8 mouse cellular contexts compared by ENCODE assay signal in genomic region chr1:34460061-34460441, GRCm38 (mm10). TPM values are rescaled to one million over a fixed set of nuclear protein-coding genes. Genes with fewer than 3 reads are reported as not detected.
DNase-seq lines count a peak whose midpoint lies in the region; ATAC-seq and TF ChIP-seq lines count a peak whose summit lies in the region.

No protein-coding gene starts in this region.

- DNase-seq in heart, postnatal 36 days, result no peak
- DNase-seq in lung, adult 2 months, result no peak
- DNase-seq in adrenal gland, adult 8-10 months, result no peak
- no peak for DNase-seq in cerebellum, adult 11 months

- peak; percentile 14 for ATAC-seq in heart, embryonic 15.5 days (replicated peaks; ENCODE audit: insufficient number of reproducible peaks, insufficient read depth, low FRiP score, low read depth)
- ATAC-seq in hindbrain, embryonic 13.5 days (ENCODE audit: low FRiP score), result no peak; the same call in 1 of the 2 replicates

- H3K4me3 ChIP-seq in heart, embryonic 15.5 days, result peak overlapping the region; percentile 68
- H3K4me3 ChIP-seq in bone marrow, adult 2 months (replicated peaks; ENCODE audit: control insufficient read depth, low read depth, low read length), result peak overlapping the region; percentile 71
- H3K4me3 ChIP-seq in hindbrain, embryonic 13.5 days, result peak overlapping the region; percentile 51
- peak overlapping the region; percentile 83 for H3K4me3 ChIP-seq in lung, adult 2 months (replicated peaks; ENCODE audit: extremely low read depth, low read depth, low read length)
- H3K4me3 ChIP-seq in small intestine, adult 2 months (ENCODE audit: low read depth, low read length), result peak overlapping the region; percentile 85

- peak overlapping the region; percentile 93 for H3K4me2 ChIP-seq in heart, embryonic 15.5 days
- peak overlapping the region; percentile 92 for H3K4me2 ChIP-seq in hindbrain, embryonic 13.5 days

- peak overlapping the region; percentile 50; the same call in 1 of the 2 replicates for H3K27ac ChIP-seq in heart, embryonic 15.5 days
- H3K27ac ChIP-seq in bone marrow, adult 2 months (ENCODE audit: control insufficient read depth, insufficient read depth, low read depth, low read length, poor library complexity), result peak overlapping the region; percentile 41
- H3K27ac ChIP-seq in hindbrain, embryonic 13.5 days, result no peak overlapping the region
- peak overlapping the region; percentile 84 for H3K27ac ChIP-seq in small intestine, adult 2 months (ENCODE audit: insufficient read depth, low read depth, low read length)

- no peaks in the 10 kb centered on the region for H3K9me3 ChIP-seq in heart, embryonic 15.5 days (replicated peaks)
- H3K9me3 ChIP-seq in hindbrain, embryonic 13.5 days, result no peaks in the 10 kb centered on the region

- peaks cover 8% of the 10 kb centered on the region for H3K4me1 ChIP-seq in heart, embryonic 15.5 days (replicated peaks)
- peaks cover 4% of the 10 kb centered on the region for H3K4me1 ChIP-seq in bone marrow, adult 2 months (ENCODE audit: control insufficient read depth, insufficient read depth, low read length)
- H3K4me1 ChIP-seq in hindbrain, embryonic 13.5 days (replicated peaks), result peaks cover 11% of the 10 kb centered on the region
- H3K4me1 ChIP-seq in lung, adult 2 months (ENCODE audit: control insufficient read depth, insufficient read depth, low read length), result no peaks in the 10 kb centered on the region
- no peaks in the 10 kb centered on the region; the same call in 1 of the 2 replicates for H3K4me1 ChIP-seq in small intestine, adult 2 months (ENCODE audit: control insufficient read depth, insufficient read depth, insufficient read length, low read length)

- no peak for TF ChIP-seq POLR2A in bone marrow, adult 2 months (IDR thresholded peaks at IDR 0.05; ENCODE audit: borderline replicate concordance, control insufficient read depth, low read depth, low read length)
- TF ChIP-seq POLR2A in lung, adult 2 months (IDR thresholded peaks at IDR 0.05; ENCODE audit: borderline replicate concordance, extremely low read depth, low read depth, low read length), result no peak
- no peak for TF ChIP-seq POLR2A in small intestine, adult 2 months (IDR thresholded peaks at IDR 0.05; ENCODE audit: low read depth, low read length)

- no peaks in the 10 kb centered on the region for H3K36me3 ChIP-seq in heart, embryonic 15.5 days
- H3K36me3 ChIP-seq in hindbrain, embryonic 13.5 days, result no peaks in the 10 kb centered on the region
- H3K36me3 ChIP-seq in small intestine, adult 2 months (ENCODE audit: control insufficient read depth, insufficient read depth, low read length), result no peaks in the 10 kb centered on the region

- intact Hi-C loops in heart, postnatal 36 days (cut with DNase I), result loop anchor here (5.0 kb wide), 1 partner anchor 142 kb away; no protein-coding TSS in a partner anchor

- no peak for TF ChIP-seq CTCF in bone marrow, adult 2 months (IDR thresholded peaks at IDR 0.05; ENCODE audit: control insufficient read depth, insufficient read depth, low read length)
- no peak for TF ChIP-seq CTCF in lung, adult 2 months (IDR thresholded peaks at IDR 0.05; ENCODE audit: insufficient read depth, low read length)
- TF ChIP-seq CTCF in small intestine, adult 2 months (IDR thresholded peaks at IDR 0.05; ENCODE audit: extremely low read depth, insufficient read length, insufficient replicate concordance, low read depth, low read length), result no peak

- peaks cover 19% of the 10 kb centered on the region for H3K27me3 ChIP-seq in heart, embryonic 15.5 days
- H3K27me3 ChIP-seq in hindbrain, embryonic 13.5 days, result peaks cover 57% of the 10 kb centered on the region
- no peaks in the 10 kb centered on the region for H3K27me3 ChIP-seq in small intestine, adult 2 months (ENCODE audit: control insufficient read depth, insufficient read depth, low read length)

- 3% methylated on average over 15 of the region's 15 CpGs for WGBS in heart, embryonic 15.5 days
- 0% methylated on average over 15 of the region's 15 CpGs for WGBS in bone marrow, adult 2 months
- 3% methylated on average over 15 of the region's 15 CpGs for WGBS in hindbrain, embryonic 13.5 days
- WGBS in lung, adult 2 months, result 4% methylated on average over 15 of the region's 15 CpGs
- WGBS in small intestine, adult 2 months, result under 1% methylated on average over 15 of the region's 15 CpGs

- peak overlapping the region; percentile 66 for H3K9ac ChIP-seq in heart, embryonic 15.5 days
- H3K9ac ChIP-seq in hindbrain, embryonic 13.5 days, result peak overlapping the region; percentile 69

RNA-seq across cellular contexts. Expression of gene Ptpn18, which starts 0.5 kb away (rescaled TPM):
- 12.0 and 17.9 TPM in 2 replicates for polyA plus RNA-seq in heart, embryonic 15.5 days (2015; fragmentation: Nextera tagmentation; extraction: Ambion mirVana)
- 1 to 10 TPM; 4.8 to 5.6 TPM for total RNA-seq in heart, postnatal 36 days (2021)
- 54.1 and 93.0 TPM in 2 replicates for polyA plus RNA-seq in bone marrow, adult 2 months (2011; ENCODE audit: insufficient read depth, insufficient read length, low replicate concordance, missing spikeins)
- polyA plus RNA-seq in hindbrain, embryonic 13.5 days (2015; fragmentation: Nextera tagmentation; extraction: Ambion mirVana), result 7.4 and 8.2 TPM in 2 replicates
- 95.1 and 177 TPM in 2 replicates for polyA plus RNA-seq in lung, adult 2 months (2012; rRNA removed)
- polyA plus RNA-seq in small intestine, adult 2 months (2012; rRNA removed), result 242 and 351 TPM in 2 replicates
- 1 to 10 TPM; 5.3 to 10.0 (median 7.2) TPM for total RNA-seq in adrenal gland, adult 8-10 months (2022)

RNA-seq across cellular contexts. Expression of gene Imp4, which starts 20.4 kb away (rescaled TPM):
- polyA plus RNA-seq in heart, embryonic 15.5 days (2015; fragmentation: Nextera tagmentation; extraction: Ambion mirVana), result 50.2 and 63.2 TPM in 2 replicates
- 10 to 100 TPM; 28.3 to 29.2 TPM for total RNA-seq in heart, postnatal 36 days (2021)
- polyA plus RNA-seq in bone marrow, adult 2 months (2011; ENCODE audit: insufficient read depth, insufficient read length, low replicate concordance, missing spikeins), result 10.4 and 14.5 TPM in 2 replicates
- polyA plus RNA-seq in hindbrain, embryonic 13.5 days (2015; fragmentation: Nextera tagmentation; extraction: Ambion mirVana), result 59.8 and 61.5 TPM in 2 replicates
- polyA plus RNA-seq in lung, adult 2 months (2012; rRNA removed), result 29.2 and 45.3 TPM in 2 replicates
- polyA plus RNA-seq in small intestine, adult 2 months (2012; rRNA removed), result 19.3 and 45.4 TPM in 2 replicates
- 10 to 100 TPM; 65.7 to 73.7 (median 71.4) TPM for total RNA-seq in adrenal gland, adult 8-10 months (2022)

RNA-seq across cellular contexts. Expression of gene Ccdc115, which starts 20.6 kb away (rescaled TPM):
- polyA plus RNA-seq in heart, embryonic 15.5 days (2015; fragmentation: Nextera tagmentation; extraction: Ambion mirVana), result 41.4 and 44.3 TPM in 2 replicates
- total RNA-seq in heart, postnatal 36 days (2021), result 10 to 100 TPM; 14.1 to 15.2 TPM
- 11.3 and 19.3 TPM in 2 replicates for polyA plus RNA-seq in bone marrow, adult 2 months (2011; ENCODE audit: insufficient read depth, insufficient read length, low replicate concordance, missing spikeins)
- polyA plus RNA-seq in hindbrain, embryonic 13.5 days (2015; fragmentation: Nextera tagmentation; extraction: Ambion mirVana), result 68.9 and 69.4 TPM in 2 replicates
- 21.8 and 21.9 TPM in 2 replicates for polyA plus RNA-seq in lung, adult 2 months (2012; rRNA removed)
- polyA plus RNA-seq in small intestine, adult 2 months (2012; rRNA removed), result 12.5 and 12.6 TPM in 2 replicates
- 10 to 100 TPM; 17.6 to 22.4 (median 18.9) TPM for total RNA-seq in adrenal gland, adult 8-10 months (2022)

RNA-seq across cellular contexts. Expression of gene Prss39, which starts 38.2 kb away (rescaled TPM):
- polyA plus RNA-seq in heart, embryonic 15.5 days (2015; fragmentation: Nextera tagmentation; extraction: Ambion mirVana), result not detected in 2 replicates
- total RNA-seq in heart, postnatal 36 days (2021), result not detected
- not detected in 2 replicates for polyA plus RNA-seq in bone marrow, adult 2 months (2011; ENCODE audit: insufficient read depth, insufficient read length, low replicate concordance, missing spikeins)
- polyA plus RNA-seq in hindbrain, embryonic 13.5 days (2015; fragmentation: Nextera tagmentation; extraction: Ambion mirVana), result not detected in 2 replicates
- polyA plus RNA-seq in lung, adult 2 months (2012; rRNA removed), result 0.14 TPM in 1 of 2 replicates, not detected in the other
- polyA plus RNA-seq in small intestine, adult 2 months (2012; rRNA removed), result not detected in 2 replicates
- not detected for total RNA-seq in adrenal gland, adult 8-10 months (2022)
